Mouse (Mus musculus) CH12.LX (cell line): ENCODE results near the gene Cpeb3.

ENCODE experiments used
- CTCF ChIP-seq, 2 experiments: IDR thresholded peaks in 1 of 2; conservative IDR thresholded peaks in 1 of 2; 2 replicates each; pipeline ENCODE4 v1.5.1; 2011 to 2012; ENCODE audit warnings: low read depth in 2 of 2, low read length in 2 of 2, improper control_type of control experiment in 1 of 2, inconsistent platforms in 1 of 2, mild to moderate bottlenecking in 1 of 2, moderate library complexity in 1 of 2
- EP300 ChIP-seq: IDR thresholded peaks from 2 replicates; pipeline ENCODE4 v1.6.1; 2011; ENCODE audit warnings: low read length, improper control_type of control experiment
- KAT2A ChIP-seq: IDR thresholded peaks from 2 replicates; pipeline ENCODE4 v1.6.1; 2012; ENCODE audit warnings: low read length, improper control_type of control experiment, inconsistent platforms; ENCODE audit not compliant: insufficient replicate concordance
- MAX ChIP-seq: IDR thresholded peaks from 2 replicates; pipeline ENCODE4 v1.6.1; 2011; ENCODE audit warnings: low read length, improper control_type of control experiment
- POLR2A ChIP-seq: IDR thresholded peaks from 2 replicates; pipeline ENCODE4 v1.6.1; 2011; ENCODE audit warnings: low read depth, mild to moderate bottlenecking, improper control_type of control experiment, low read length
- RAD21 ChIP-seq: IDR thresholded peaks from 2 replicates; pipeline ENCODE4 v1.6.1; 2011; ENCODE audit warnings: low read depth, mild to moderate bottlenecking, low read length, improper control_type of control experiment, moderate library complexity
- SMC3 ChIP-seq: IDR thresholded peaks from 2 replicates; pipeline ENCODE4 v1.6.1; 2011; ENCODE audit warnings: low read depth, low read length, improper control_type of control experiment
- ZC3H11A ChIP-seq: IDR thresholded peaks from 2 replicates; pipeline ENCODE4 v1.6.1; 2012; ENCODE audit warnings: low read depth, mild to moderate bottlenecking, inconsistent platforms, low read length, improper control_type of control experiment
- ZNF384 ChIP-seq: IDR thresholded peaks from 2 replicates; pipeline ENCODE4 v1.6.1; 2012; ENCODE audit warnings: low read depth, low read length, improper control_type of control experiment, inconsistent platforms

GRCm38 (mm10) chr19:37020531-37020930, 187.9 kb downstream of the Cpeb3 start:
- TF ChIP-seq MAX (no peak), CTCF (conservative IDR thresholded peaks at IDR 0.05 in 1 of 2, IDR thresholded peaks at IDR 0.05 in 1 of 2; ENCODE audit: low read depth in 2 of 2, low read length in 2 of 2) (no peak), POLR2A (no peak), SMC3 (no peak), KAT2A (no peak), ZNF384 (no peak), EP300 (no peak), RAD21 (no peak), ZC3H11A (no peak)
